Mouse (Mus musculus) testis, adult 2 months (tissue): Measurements from ENCODE around the gene Acvr1. TPM values are rescaled to one million over a fixed set of nuclear protein-coding genes. Genes with fewer than 3 reads are reported as not detected.

ENCODE experiments used
- H3K27ac ChIP-seq: fragments of 200-500 bp; 2 replicates; pipeline ENCODE4 v1.5.1; 2012; ENCODE audit warnings: low read depth, low read length; ENCODE audit not compliant: control insufficient read depth, insufficient read depth
- H3K27me3 ChIP-seq: fragments of 200-500 bp; 2 replicates; pipeline ENCODE4 v1.6.1; 2012; ENCODE audit warnings: mild to moderate bottlenecking, low read length, moderate library complexity; ENCODE audit not compliant: control insufficient read depth, insufficient read depth
- H3K36me3 ChIP-seq: fragments of 200-500 bp; 2 replicates; pipeline ENCODE4 v1.6.1; 2012; ENCODE audit warnings: mild to moderate bottlenecking, low read length; ENCODE audit not compliant: control insufficient read depth, insufficient read depth
- H3K4me1 ChIP-seq: fragments of 200-500 bp; 2 replicates; pipeline ENCODE4 v1.6.1; 2012; ENCODE audit warnings: low read length; ENCODE audit not compliant: control insufficient read depth, insufficient read depth
- H3K4me3 ChIP-seq: fragments of 200-500 bp; 2 replicates; pipeline ENCODE4 v1.5.1; 2012; ENCODE audit warnings: low read depth, mild to moderate bottlenecking, low read length, moderate library complexity, mixed read lengths; ENCODE audit not compliant: control insufficient read depth
- CTCF ChIP-seq: fragments of 200-500 bp; IDR thresholded peaks from 2 replicates; pipeline ENCODE4 v1.5.1; 2012; ENCODE audit warnings: low read depth, mild to moderate bottlenecking, inconsistent platforms, low read length, moderate library complexity; ENCODE audit not compliant: control insufficient read depth, insufficient read depth, insufficient replicate concordance
- POLR2A ChIP-seq: fragments of 200-500 bp; IDR thresholded peaks from 2 replicates; pipeline ENCODE4 v1.6.1; 2012; ENCODE audit warnings: low read depth, mild to moderate bottlenecking, inconsistent platforms, low read length, moderate library complexity; ENCODE audit not compliant: control insufficient read depth
- polyA plus RNA-seq: library from polyadenylated mRNA; depleted of rRNA; stranded (reverse); fragments of >200 nt; gene quantifications from 2 replicates; pipeline ENCODE4 v1.2.3, GENCODE M21; 2012

The Acvr1 gene
- polyA plus RNA-seq, 1 experiment = 2.0 TPM

DNA sequence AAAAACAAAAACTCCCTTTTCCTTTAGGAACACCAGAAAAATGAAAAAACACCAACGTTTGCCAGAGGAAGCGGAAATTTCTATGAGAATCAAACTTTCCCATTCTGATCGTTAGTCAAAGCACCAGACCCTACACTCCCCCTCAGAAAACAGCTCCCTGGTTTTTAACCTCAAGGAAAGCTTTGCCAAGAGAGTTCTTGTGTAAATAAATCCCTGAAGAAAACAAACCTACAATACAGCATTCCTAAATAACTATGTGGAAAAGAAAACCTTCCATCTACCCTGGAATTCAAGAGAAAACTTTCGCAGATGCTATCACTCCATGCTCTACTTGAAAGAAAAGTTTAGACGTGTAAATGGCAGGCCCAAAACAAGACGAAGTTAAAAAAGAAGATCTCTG lies 50.0 kb downstream of the Acvr1 start:
- H3K4me1 ChIP-seq = peaks cover 3% of the 10 kb centered on the region; the same call in 1 of the 2 replicates
- no peak overlapping the region for H3K27ac ChIP-seq
- no peaks in the 10 kb centered on the region for H3K36me3 ChIP-seq
- no peak for TF ChIP-seq POLR2A
- no peak for TF ChIP-seq CTCF
- no peak overlapping the region for H3K4me3 ChIP-seq
- H3K27me3 ChIP-seq = no peaks in the 10 kb centered on the region

DNA sequence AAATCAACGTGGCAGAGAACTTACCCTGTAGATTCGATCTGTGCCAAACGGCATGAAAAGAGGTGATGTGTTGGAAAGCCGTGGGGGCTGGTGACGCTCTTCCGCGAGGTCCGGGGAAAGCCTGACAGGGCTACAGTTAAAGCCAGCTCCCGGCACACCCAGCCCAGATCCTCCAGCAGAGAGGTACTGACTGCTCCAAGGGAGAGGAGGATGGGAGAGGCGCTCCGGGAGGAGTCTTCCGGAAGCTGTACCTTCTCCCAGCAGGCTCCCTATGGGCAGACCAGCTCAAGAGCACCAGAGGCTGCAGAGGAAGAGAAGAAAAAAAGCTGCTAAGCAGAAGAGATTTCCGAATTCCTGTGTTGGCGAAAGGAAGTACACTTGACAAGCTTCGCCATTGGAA lies 51.0 kb downstream of the Acvr1 start:
- peaks cover 3% of the 10 kb centered on the region; the same call in 1 of the 2 replicates for H3K4me1 ChIP-seq
- H3K4me3 ChIP-seq = no peak overlapping the region
- H3K36me3 ChIP-seq = no peaks in the 10 kb centered on the region
- no peak for TF ChIP-seq CTCF
- no peak for TF ChIP-seq POLR2A
- H3K27ac ChIP-seq = no peak overlapping the region
- H3K27me3 ChIP-seq = no peaks in the 10 kb centered on the region

DNA sequence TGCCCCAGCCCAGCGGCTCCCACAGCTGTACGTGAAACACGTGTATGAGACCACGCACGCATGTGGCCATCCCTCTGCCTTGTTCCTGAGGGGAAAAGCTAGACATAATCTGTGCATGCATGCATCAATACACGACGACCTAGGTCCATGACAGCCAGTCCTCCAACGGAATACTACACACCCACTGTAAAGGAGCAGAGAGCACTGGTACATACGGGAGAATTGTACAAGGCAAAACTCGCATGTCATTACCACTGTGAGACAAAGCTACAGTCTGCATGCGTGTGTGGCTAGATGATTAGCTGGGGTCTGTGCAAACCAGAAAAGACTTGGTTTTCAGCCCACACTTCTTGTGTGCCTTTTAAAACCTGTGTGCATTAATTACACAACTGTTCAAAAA lies 52.5 kb downstream of the Acvr1 start:
- peaks cover 3% of the 10 kb centered on the region; the same call in 1 of the 2 replicates for H3K4me1 ChIP-seq
- H3K36me3 ChIP-seq = no peaks in the 10 kb centered on the region
- TF ChIP-seq CTCF (no peak), POLR2A (no peak)
- no peak overlapping the region for H3K27ac ChIP-seq
- no peaks in the 10 kb centered on the region for H3K27me3 ChIP-seq
- H3K4me3 ChIP-seq = no peak overlapping the region

DNA sequence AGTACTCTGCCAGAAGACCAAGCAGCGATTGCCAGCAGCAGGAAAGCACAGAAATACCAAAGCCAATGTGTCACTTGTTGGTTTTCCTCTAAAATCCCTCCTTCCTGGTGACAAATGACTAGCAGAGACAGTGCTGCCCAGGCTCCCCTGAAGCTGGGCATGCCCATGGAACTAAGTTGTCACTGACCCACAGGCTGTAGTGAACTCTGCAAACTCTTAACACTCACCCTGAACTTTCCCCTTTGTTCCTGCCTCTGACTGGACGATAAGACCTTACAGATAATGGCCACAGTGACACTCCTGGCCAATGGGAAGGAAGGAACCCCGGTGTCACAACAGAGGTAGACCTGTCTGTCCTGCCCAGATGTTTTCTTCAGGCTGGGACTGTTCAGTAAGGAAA lies 53.7 kb downstream of the Acvr1 start:
- Histone ChIP-seq H3K4me3 (no peak overlapping the region), H3K27ac (no peak overlapping the region), H3K4me1 (peaks cover 3% of the 10 kb centered on the region; the same call in 1 of the 2 replicates), H3K27me3 (no peaks in the 10 kb centered on the region), H3K36me3 (no peaks in the 10 kb centered on the region)
- no peak for TF ChIP-seq CTCF
- no peak for TF ChIP-seq POLR2A

DNA sequence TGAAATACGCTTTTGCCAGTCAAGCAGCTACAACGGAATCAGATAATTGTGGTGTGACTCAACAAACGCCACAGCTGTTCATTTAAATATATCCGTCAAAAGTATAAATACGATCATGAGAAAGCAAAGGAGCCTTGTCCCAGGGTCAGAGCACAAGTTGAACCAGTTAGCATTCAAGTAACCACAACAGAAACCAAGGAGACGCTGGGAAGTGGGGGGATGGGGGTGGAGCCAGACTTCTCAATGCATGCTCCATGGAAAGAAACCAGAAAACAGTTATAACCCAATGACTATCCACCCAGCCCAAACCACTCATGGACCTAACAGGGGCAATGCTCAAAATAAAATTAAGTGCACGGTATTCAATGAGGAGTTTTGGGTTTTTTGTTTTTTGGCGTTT lies 56.8 kb downstream of the Acvr1 start:
- no peak overlapping the region for H3K27ac ChIP-seq

DNA sequence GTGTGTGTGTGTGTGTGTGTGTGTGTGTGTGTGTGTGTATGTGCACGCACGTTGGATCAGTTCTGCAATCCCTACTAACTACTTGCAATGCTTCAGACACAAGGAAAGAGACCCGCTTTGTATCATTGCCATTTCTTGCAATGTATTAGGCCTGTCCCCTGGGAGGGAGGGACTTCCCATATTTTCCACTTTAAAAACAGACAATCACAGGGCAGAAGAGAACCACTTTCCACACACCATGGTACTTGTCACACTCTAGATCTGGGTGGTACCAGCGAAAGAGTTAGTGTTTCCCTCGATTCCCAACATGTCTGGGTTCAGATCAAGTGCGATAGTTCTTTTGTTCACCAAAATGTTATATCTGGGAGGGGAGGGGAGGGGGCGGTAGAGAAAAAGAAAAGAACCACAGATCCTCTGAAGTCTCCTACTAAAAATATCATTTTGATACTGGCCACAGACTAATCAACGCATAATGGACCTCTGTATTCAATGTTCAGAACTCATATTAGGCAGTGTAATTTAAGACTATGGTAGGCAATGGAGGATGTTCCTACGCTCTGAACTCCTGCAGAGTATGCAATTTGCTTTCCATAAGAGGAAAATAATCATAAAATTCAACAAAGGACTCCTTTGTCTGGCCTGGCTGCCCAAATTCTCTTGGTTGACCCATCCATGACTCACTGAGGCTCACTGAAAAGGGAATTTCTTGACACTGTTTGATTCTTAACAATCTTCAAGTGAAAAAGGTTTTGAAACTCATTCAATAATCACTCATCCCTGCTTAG lies 61.5 kb downstream of the Acvr1 start:
- no peaks in the 10 kb centered on the region for H3K4me1 ChIP-seq
- H3K36me3 ChIP-seq = no peaks in the 10 kb centered on the region
- H3K4me3 ChIP-seq = no peak overlapping the region
- H3K27me3 ChIP-seq = no peaks in the 10 kb centered on the region
- no peak overlapping the region for H3K27ac ChIP-seq
- no peak for TF ChIP-seq POLR2A
- TF ChIP-seq CTCF = no peak

More for the DNA sequence above, 56.8 kb downstream of the Acvr1 start:
- Histone ChIP-seq H3K4me3 (no peak overlapping the region), H3K36me3 (no peaks in the 10 kb centered on the region), H3K27me3 (no peaks in the 10 kb centered on the region), H3K4me1 (no peaks in the 10 kb centered on the region)
- TF ChIP-seq CTCF = no peak
- TF ChIP-seq POLR2A = no peak

DNA sequence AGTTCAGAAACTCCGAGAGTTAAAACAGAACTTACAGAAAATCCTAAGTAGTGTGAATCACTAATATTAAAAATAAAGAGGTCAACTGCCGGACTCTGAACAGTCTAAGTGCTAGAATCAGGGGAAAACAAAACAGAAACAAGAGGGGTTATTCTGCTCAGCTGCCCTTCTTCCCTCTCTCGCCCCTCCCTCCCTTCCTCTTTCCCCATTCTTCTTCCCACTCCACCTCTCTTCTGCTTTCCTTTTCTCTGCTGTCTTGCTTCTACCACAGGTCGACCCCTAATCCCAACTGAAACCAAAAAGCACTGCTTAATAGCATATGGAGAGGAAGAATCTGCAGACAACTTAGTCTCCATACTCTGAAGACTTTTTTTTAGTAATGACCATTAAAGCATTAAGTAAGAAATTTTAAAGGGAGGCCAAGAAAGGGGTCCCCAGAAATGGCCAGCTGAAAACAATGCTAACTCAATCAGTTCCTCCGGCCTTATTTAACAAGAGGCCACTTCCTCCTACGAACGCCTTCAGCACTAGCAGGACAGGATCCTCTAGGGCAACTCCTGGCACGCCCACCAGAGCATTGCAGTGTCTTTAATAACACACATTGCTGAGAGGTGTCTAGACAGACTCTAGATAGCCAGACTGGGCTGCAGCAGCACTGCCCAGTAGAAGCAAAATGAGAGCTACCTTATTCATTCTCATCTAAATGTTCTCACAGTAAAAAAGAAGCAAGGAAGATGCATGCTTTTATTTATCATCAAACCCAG lies 70.1 kb downstream of the Acvr1 start:
- TF ChIP-seq CTCF (no peak), POLR2A (no peak)
- no peaks in the 10 kb centered on the region for H3K4me1 ChIP-seq
- H3K36me3 ChIP-seq = no peaks in the 10 kb centered on the region
- no peak overlapping the region for H3K27ac ChIP-seq
- no peaks in the 10 kb centered on the region for H3K27me3 ChIP-seq
- no peak overlapping the region for H3K4me3 ChIP-seq
